Mouse (Mus musculus): ENCODE measurements at regions not wholly inside any gene's neighbourhood (a gene's known extent, or its start where the extent isn't known, plus 50 kb on each side); places are given as distances from the start of the nearest gene placed in this dataset.

DNA sequence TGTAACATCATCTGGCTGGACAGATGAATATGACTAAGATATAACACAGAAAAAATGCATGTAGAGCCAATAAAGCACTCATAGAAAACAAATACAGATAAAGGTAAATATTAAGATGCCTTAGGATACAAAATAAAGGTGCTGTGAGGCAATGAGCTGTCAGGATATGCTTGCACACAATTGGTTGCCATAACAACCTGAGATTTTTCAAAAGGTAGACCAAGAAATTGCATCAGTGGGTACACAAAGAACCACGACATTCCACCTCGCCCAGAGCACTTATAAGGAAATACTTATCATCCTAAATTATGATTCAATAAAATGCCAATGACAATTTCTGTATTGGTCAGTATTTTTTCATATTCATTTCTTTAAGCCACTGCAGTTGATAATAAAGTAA lies 521.3 kb upstream of the Tbc1d2b start:
- intact Hi-C loops (cut with DNase I): no loop called here

DNA sequence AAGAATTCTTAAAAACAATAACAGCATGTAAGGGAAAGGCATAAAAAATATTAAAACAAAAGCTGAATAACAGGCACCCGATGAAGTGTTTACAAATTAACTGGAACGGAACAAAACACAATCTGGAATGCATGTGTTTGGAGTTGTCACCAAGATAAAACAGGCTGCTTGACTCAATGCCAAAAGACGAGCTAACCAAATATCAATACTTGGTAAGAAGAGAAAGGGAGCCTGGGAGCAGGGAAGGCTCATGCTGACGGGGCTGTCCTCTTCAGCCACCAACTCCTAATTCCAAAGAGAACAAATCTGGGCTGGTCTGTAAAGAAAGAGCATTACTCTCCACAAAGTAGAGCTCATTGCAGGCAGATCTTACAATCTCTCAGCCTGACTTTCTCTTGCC lies 545.4 kb upstream of the Zic4 start:
- intact Hi-C loops (cut with DNase I): no loop called here
- DNase-seq (ENCODE audit: low spot score in 2 of 2): no peak

More for the DNA sequence above, 521.3 kb upstream of the Tbc1d2b start:
- DNase-seq (ENCODE audit: low spot score in 2 of 2): no peak

DNA sequence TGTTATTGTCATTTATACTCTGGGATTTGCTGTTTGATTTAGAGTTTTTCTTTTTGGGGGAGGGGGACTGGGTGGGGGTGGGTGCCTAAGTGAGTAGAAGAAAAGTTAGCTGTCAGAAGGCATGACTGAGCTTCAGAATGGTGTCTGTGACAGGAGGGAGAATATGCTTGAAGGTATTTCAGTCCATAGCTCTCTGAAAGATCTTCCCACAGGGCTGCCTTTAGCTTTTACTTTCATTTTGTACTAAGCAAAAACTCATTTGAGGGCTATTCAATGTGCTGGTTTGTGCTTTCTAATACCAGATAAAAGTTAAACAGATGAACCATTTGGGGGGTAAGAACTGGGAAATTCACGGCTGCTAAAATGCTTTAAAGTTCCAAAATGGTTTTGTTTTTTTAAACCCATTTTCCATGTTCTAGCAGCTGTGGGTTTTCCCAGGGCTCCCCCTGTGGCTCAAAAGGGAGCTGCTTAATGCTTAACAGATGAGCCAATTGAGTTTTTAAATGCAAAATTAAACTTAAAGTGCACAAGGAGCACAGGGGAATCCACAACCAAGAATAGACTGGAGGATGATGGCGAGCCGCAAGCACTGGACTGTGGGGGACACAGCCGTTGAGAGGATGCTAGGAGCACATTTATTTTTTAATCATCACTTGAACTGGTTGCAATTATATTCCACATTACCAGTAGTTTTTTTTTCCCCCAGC lies 538.5 kb upstream of the Zic4 start:
- intact Hi-C loops (cut with DNase I): no loop called here
- no peak for DNase-seq (ENCODE audit: low spot score in 2 of 2)

DNA sequence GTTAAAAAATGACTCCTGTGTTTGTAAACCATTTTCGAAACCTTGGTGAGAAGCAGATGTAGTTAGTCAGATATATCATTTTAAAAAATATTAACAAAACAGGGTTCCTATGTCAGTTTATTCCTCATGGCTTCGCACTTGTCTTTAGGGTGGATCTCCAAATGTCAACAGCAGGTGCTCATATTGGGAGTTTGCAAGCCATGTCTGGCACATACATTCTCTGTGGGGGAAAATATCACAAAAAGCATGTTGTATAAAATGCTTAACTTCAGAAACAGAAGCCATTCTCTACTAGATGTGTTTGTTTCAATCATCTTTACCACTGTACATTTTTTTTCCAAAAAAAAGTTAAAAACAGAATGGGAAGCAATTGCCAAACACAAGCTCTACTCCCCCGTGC lies 534.7 kb upstream of the Zic4 start:
- intact Hi-C loops (cut with DNase I): no loop called here
- no peak for DNase-seq (ENCODE audit: low spot score in 2 of 2)

DNA sequence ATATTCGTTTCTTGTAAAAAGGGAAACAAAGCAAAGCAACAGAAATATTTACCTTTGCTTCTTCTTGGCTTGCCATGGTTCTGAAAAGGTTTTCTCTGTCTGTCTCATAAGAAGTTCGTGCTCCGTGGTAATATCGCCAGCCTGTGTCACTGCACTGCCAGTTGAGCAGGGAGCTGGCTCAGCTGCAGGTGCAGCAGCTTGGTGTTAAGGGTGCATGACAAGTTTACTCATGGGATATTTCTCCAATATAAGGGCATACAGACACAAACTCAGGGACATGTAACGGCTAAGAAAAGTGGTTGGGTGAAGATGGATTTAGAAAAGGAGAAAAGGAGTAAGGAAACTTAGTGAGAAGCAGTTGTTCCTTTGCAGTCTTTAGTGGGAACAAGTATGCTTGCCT lies 533.5 kb upstream of the Zic4 start:
- intact Hi-C loops (cut with DNase I): no loop called here
- no peak for DNase-seq (ENCODE audit: low spot score in 2 of 2)

DNA sequence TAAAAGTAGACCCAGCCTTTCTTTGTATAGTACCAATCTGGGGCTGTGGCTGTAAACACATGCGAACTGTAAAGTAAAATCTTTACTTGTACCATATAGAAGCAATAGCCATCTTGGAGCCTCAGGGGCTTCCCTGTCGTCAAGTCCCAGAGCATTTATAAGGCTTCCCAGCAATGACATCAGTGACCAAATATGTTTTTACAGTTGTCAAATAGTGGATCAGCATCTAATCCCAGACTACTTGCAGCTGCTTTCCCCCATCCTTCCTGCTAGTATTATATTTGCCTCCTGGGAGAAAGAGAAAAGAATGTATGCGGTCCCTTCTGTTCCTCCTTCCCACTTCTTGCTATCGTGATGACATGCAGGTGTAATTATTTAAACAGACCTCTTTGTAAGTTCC lies 531.5 kb upstream of the Zic4 start:
- intact Hi-C loops (cut with DNase I): no loop called here
- DNase-seq (ENCODE audit: low spot score in 2 of 2): no peak

DNA sequence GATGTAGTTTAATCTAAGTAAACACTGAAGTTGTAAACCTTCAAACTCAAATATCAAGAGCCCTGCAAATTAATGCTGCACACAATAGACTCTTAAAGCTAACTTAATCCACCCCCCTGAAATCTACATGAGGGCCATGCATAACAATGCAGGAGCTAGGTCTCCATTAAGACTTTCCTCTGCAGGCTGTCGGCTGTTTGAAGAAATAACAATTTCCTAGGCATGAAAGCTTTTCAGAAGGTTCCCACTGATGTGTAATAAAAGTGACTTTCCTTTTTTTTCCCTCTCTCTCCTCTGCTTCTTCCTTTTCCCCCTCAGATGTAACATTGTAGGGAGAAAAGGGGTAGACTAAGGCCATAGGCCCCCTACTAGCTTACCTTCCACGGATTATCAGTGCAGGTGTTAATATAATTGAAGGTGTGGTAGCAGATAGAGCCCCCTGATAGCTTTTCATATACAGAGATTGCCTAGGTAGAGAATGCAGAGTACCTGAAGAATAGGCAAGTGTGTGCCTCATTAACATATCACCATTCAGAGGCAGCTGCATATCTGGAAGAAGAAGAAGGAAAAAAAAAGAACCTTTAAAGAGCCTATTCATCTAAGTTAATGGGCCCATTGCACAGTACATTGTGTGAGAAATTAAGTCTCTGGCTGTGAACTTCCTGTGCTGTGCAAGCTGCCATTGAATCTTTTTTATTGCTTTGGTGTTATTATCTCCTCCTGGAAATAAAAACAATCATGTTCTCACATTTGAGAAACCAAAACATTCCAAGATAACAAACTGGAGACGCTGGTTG lies 528.3 kb upstream of the Zic4 start:
- intact Hi-C loops (cut with DNase I): no loop called here
- DNase-seq (ENCODE audit: low spot score in 2 of 2): no peak

DNA sequence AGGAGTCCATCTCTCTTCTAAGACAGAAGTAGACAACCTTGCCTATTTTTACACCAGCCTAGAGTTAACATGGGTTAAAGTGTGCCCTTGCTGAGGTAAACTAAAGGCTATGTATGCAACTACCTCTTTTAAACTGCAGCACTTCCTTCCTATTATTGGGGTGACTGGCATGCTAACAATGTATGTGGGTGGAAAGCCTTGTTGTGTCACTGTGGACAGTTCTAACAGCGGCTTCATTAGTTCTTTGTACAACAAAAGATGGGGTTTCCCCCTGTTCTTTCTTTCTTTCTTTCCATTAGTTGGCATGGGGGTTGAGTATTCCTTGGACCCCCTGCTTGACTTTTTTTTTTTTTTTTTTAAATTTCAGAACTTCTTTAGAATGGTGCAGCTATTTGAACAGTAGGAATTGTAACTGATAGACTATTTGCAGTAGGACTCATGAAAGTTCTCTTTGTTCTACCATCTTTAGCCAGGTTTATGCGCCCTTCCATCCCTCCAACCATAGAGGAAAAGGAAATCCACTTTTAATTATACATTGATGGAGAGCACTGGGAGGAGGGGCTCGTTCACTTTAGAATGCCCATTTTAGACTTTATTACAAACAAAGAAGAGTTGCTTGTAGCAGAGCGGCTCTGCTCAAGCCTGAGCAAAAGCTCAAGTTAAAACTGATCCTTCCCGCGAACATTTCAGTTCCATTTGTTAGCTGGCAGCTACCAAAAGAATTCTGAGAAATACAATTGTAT lies 523.9 kb upstream of the Zic4 start:
- intact Hi-C loops (cut with DNase I): no loop called here

DNA sequence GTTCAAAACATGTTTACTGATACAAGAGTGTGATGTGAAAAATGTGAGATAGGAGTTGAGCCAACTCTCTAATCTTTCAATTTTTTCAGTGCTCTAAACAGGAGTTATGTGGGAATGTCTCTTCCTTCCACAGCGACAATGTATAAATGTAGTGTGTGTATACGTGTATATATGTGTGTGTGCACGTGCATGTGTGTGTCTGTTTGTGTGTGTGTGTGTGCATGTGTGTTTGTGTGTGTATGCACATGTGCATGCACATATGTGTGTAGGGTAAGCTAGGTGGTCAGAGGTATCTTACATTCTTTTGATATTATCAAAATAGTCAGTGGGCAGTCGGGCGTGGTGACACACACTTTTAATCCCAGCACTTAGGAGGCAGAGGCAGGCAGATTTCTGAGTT lies 511.2 kb upstream of the Zic4 start:
- intact Hi-C loops (cut with DNase I): no loop called here
- no peak for DNase-seq (ENCODE audit: low spot score in 2 of 2)

More for the DNA sequence above, 523.9 kb upstream of the Zic4 start:
- no peak for DNase-seq (ENCODE audit: low spot score in 2 of 2)

DNA sequence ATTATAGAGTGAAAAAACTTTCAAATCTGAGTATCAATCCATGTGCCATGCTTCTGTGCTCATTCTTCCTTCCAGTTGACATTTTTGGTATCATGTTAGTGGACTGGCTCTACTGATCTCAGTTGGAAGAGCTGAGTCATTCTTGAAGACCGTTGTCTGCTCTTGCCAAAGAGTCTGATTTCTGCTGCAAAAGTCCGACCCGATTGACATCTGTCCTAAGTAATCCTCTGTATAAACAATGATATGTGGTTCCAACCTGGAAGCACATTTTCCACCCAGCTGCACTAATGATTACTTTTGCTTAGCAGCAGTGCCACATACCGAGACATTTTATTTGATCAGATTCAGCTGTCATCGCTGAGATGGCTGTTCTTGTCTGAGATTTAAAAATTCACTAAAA lies 490.6 kb upstream of the Zic4 start:
- no peak for DNase-seq (ENCODE audit: low spot score in 2 of 2)
- intact Hi-C loops (cut with DNase I): no loop called here

DNA sequence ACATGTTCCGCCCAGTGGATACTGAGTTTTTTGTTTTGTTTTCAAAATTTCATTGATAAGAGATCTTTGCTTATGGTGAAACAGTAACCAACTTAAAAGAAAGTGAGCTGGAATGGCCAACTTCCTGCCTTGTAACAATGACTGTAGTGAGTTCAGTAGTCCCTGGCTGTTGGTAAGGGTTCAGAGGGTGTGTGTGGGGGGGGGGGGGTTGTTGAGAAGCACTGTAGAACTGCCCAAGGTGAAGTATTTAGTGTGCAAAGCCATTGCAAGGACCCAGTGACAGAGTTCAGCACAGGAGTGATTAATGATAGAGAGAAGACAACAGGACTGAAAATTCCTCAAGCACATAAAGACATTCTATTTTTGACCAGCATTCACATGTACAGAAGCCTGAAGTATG lies 477.7 kb upstream of the Zic4 start:
- intact Hi-C loops (cut with DNase I): no loop called here
- no peak for DNase-seq (ENCODE audit: low spot score in 2 of 2)

DNA sequence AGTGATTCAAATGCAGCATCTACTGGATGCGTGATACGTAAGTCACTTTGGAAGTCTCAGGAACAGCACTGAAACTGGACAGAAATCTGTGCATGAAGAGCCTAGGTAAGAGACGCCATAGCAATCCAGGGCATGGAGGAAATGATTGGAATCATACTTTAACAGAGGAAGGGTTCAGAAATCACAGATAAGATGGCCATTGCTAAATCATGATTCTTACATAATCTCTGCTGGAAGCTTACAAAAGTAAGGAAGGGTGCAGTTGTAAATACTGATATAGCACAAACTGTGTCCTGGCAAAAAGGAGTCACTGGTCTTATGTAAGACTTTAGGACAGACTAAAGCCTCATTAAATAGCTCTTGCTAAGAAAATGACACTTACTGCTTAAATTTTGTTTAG lies 474.8 kb upstream of the Zic4 start:
- no peak for DNase-seq (ENCODE audit: low spot score in 2 of 2)
- intact Hi-C loops (cut with DNase I): no loop called here

DNA sequence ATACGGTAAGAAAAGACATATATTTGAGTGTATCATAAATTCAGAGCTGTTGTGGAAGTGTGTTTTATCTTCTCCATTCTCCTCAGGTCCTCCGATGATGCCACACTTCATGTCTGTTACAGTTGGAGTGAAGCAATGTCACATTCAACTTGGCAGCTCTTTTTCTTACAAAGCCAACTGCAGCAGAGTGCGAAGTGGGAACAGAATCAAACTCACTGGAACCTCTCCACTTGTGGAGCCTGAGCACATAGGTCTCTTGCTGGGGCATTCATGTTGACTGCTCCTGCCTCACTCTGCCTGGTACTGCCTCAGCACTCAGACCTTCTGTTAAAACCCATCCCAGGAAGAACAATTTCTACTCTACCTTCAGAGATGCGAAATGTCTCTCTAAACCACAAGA lies 471.4 kb upstream of the Zic4 start:
- intact Hi-C loops (cut with DNase I): no loop called here
- DNase-seq (ENCODE audit: low spot score in 2 of 2): no peak

DNA sequence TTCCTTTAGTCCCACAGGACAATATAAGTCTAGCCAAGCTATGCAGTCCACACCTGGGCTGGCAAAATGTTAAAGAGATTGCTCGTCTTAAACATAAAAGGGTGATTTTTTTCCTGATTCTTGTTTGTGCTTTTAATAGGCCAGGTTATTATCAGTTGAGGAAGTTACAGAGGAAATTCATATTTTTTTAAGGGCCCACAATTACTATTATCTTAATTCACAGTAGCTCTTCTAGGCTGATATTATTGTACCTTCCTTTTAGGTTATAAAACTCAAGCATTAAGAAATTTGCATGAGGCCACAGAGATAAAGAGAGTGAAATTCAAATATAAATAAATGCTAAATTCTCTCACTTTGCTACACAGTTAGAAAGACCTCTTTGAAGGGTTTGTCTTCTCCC lies 469.4 kb upstream of the Zic4 start:
- intact Hi-C loops (cut with DNase I): no loop called here
- DNase-seq (ENCODE audit: low spot score in 2 of 2): no peak

DNA sequence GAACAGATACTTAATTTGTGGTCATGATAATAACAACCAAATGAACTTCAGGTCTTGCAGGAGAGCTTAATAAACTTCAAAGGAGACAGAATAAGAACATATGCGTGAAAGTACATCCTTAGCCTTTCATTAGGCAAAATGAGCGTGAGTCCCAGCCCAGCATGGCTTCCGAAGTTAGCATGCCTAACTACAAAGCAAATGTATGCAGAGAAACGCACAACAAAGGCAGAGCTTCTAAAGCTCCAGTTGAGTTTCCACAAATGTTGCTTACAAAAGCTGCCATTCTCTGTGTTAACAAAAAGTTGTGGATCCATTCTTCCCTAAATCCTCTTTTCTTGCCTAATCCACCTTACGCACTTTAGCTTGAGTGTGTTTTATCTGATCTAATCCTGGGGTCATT lies 458.7 kb upstream of the Zic4 start:
- no peak for DNase-seq (ENCODE audit: low spot score in 2 of 2)
- intact Hi-C loops (cut with DNase I): no loop called here

DNA sequence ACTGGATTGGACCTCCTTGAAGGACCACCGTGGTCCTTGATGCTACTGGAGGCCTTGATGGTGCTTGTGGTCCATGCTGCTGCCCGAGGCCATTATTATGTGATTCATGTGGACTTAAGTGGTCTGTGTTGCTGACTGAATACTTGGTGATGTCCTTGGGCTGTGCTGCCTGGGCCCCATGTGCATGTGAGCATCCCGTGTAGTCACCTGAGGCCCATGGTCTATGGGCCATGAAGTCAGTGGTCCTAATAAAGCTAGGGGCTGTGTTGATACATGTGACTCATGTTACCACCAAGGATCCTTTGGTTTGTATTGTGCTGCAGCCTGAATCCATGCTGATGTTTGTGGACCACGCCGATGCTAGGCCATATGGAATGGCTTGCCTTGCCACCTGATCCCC lies 456.1 kb upstream of the Zic4 start:
- DNase-seq (ENCODE audit: low spot score in 2 of 2): no peak
- intact Hi-C loops (cut with DNase I): no loop called here

DNA sequence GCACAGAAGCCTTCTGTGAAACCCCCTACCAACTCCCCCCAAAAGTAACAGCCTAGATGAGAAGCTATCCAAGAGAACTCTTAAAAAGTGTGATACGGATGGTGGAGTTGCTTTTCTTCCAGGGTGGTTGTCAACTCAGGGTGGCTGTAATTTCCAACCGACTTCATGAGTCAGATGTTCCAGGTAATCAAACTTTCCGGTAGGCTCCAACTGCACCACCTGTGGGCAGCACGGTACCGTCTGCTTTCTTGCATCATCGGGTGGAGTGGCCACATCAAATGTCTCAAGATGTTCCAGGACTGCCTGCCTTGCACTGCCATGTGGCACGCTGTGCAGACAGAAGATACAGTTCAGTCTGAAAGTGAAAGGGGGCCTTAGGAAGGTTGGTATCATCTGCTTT lies 455.5 kb upstream of the Zic4 start:
- intact Hi-C loops (cut with DNase I): no loop called here
- DNase-seq (ENCODE audit: low spot score in 2 of 2): no peak

DNA sequence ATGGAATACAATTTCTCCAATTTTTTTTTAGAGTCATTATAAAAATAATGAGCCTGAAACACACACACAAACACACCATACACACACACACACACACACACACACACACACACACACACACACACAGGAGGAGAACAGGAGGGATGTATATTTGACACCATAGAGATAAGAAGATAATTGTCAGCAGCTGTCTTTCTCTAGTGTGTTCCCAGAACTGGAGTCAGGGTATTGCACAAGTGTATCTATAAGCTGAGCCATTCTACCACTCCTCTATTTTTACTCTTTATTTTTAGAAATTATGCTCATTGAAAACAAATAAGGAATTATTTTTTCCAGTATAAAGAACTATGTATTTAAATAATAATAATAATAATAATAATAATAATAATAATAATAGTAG lies 407.6 kb upstream of the Zic4 start:
- intact Hi-C loops (cut with DNase I): no loop called here
- DNase-seq (ENCODE audit: low spot score in 2 of 2): no peak

DNA sequence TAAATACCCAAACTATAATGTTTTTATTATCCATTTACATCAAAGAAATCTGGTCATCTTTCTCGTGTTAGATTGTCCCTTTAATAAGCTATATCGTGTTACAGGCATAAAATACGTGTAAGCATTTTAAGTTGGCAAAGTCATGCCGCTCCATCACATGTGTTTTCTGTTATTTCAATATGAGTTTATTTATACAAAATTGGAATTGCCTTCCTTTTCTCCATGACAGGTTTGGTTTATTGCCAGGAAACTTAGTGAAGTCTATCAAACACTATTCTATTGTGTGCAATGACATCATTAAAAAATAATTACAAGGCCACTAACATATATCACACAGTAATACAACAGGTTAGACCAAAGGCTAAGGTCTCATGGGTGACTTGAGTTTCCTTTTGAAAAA lies 400.8 kb upstream of the Zic4 start:
- intact Hi-C loops (cut with DNase I): no loop called here
- no peak for DNase-seq (ENCODE audit: low spot score in 2 of 2)

DNA sequence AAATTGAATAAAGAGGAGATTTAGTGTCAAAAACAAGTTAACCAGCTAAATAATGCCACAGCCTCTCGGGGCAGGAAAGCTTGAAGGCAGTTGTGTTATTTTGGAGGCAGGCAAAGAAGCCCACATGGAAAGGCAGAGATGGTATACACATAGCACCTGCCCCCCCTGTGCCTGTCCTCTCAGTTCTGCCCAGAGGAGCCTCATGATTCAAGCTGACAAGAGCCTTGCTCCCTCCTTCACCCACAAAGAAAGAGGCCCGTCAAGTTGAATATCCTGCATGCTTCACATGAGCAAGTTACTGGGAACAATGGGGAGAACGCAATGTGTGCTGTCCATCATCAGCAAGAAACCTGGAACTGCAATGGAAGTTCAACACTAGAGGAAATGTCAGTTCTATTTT lies 398.2 kb upstream of the Zic4 start:
- no peak for DNase-seq (ENCODE audit: low spot score in 2 of 2)
- intact Hi-C loops (cut with DNase I): no loop called here

DNA sequence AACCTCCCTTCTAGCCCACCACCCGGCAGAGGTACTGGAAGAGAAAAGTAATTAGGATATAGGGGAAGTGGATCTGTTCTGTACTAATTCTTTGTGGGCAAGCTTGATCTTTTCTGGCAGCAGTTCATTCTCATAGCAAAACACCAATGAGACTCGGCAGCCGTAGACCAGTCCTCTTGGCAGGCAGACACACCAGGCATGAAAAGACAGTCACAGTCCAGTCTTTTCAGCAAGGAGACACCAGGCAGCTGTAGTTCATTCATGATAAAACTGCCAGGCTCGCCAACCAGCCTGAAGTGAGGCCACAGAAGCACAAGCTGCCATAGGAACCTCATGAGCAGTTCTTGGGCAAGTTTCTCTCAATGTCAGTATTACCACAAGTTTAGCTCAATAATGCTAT lies 383.5 kb upstream of the Zic4 start:
- intact Hi-C loops (cut with DNase I): no loop called here
- no peak for DNase-seq (ENCODE audit: low spot score in 2 of 2)
